ENCODE assay signal across 23 mouse cellular contexts in the genomic region with DNA sequence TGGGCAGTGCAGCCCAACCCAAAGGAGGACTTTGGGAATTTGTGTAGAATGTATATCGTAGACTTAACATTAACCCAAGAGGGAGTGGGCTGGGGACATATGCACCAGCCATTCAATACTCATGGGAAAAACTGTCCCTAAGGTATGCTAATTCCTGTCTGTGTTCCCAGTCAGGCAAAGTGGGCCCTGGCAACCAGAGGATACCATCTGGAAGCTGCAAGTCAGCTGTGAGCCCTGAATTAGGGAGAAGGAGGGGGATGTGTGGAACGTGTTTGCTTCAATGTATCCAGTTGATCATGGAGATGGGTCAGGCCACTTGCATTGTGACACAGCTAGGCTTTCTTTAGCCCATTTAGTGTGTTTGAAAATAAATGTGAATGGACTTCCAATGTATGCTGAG. TPM values are rescaled to one million over a fixed set of nuclear protein-coding genes. Genes with fewer than 3 reads are reported as not detected.
DNase-seq lines count a peak whose midpoint lies in the region; ATAC-seq lines count a peak whose summit lies in the region.
"Had no signal": no experiment of that assay in that cellular context is flagged by ENCODE, and none has a peak within 500 bp of the region (broad histone marks: within the 10 kb centered on the region; RNA-seq: fewer than 3 reads in every experiment).

No protein-coding gene starts in this region.

- peaks cover 32% of the 10 kb centered on the region for H3K36me3 ChIP-seq in neural tube, embryonic 13.5 days
- H3K36me3 ChIP-seq in neural tube, embryonic 15.5 days = peaks cover 13% of the 10 kb centered on the region
- H3K36me3 ChIP-seq: embryonic facial prominence, embryonic 13.5 days; heart, embryonic 10.5 days; limb, embryonic 12.5 days; liver, embryonic 12.5 days had no signal

- DNase-seq in layer of hippocampus, adult 11-12 months (ENCODE audit: low spot score) = peak; percentile 41
- no peak for DNase-seq in layer of hippocampus, postnatal 25 days (ENCODE audit: extremely low spot score in 1 of 2, low spot score in 1 of 2)
- peak; percentile 49 to 81 for DNase-seq in left cerebral cortex, postnatal 14 days (ENCODE audit: low spot score in 2 of 2)
- DNase-seq in right cerebral cortex, postnatal 25 days = peak; percentile 43
- no peak for DNase-seq in kidney, adult 8-10 months
- DNase-seq: cerebellum, adult 11 months; cerebellum, postnatal 14 days; gastrocnemius, postnatal 36 days; heart, postnatal 10 days; lung, adult 2 months; spleen, adult 18-20 months; thymus, adult 2 months had no signal

- peaks cover 6% of the 10 kb centered on the region; the same call in 1 of the 2 replicates for H3K9me3 ChIP-seq in neural tube, embryonic 13.5 days
- H3K9me3 ChIP-seq in neural tube, embryonic 15.5 days (replicated peaks) = peaks cover 5% of the 10 kb centered on the region; the same call in 1 of the 2 replicates
- H3K9me3 ChIP-seq: embryonic facial prominence, embryonic 13.5 days; liver, embryonic 12.5 days had no signal

- no peak overlapping the region for H3K4me3 ChIP-seq in neural tube, embryonic 13.5 days
- no peak overlapping the region for H3K4me3 ChIP-seq in neural tube, embryonic 15.5 days (replicated peaks)
- H3K4me3 ChIP-seq: embryonic facial prominence, embryonic 13.5 days; heart, embryonic 10.5 days; limb, embryonic 12.5 days; liver, embryonic 12.5 days; megakaryocyte, embryonic 14.5 days; midbrain, embryonic 15.5 days had no signal

- intact Hi-C loops in left cerebral cortex, postnatal 14 days (cut with DNase I) = no loop called here

- 34% methylated on average over 2 of the region's 2 CpGs for WGBS in neural tube, embryonic 13.5 days
- 36% methylated on average over 2 of the region's 2 CpGs for WGBS in neural tube, embryonic 15.5 days

- H3K9ac ChIP-seq in neural tube, embryonic 13.5 days = no peak overlapping the region
- H3K9ac ChIP-seq in neural tube, embryonic 15.5 days (replicated peaks) = no peak overlapping the region
- H3K9ac ChIP-seq: embryonic facial prominence, embryonic 13.5 days; hindbrain, embryonic 14.5 days; limb, embryonic 12.5 days; liver, embryonic 12.5 days; midbrain, embryonic 15.5 days had no signal

- H3K27me3 ChIP-seq in neural tube, embryonic 13.5 days = no peaks in the 10 kb centered on the region
- H3K27me3 ChIP-seq in neural tube, embryonic 15.5 days (replicated peaks) = no peaks in the 10 kb centered on the region
- H3K27me3 ChIP-seq: embryonic facial prominence, embryonic 13.5 days; liver, embryonic 12.5 days; megakaryocyte, embryonic 14.5 days; midbrain, embryonic 15.5 days had no signal

- no peak; the same call in 1 of the 2 replicates for ATAC-seq in neural tube, embryonic 13.5 days (ENCODE audit: low read depth)
- no peak for ATAC-seq in neural tube, embryonic 15.5 days (ENCODE audit: low FRiP score)
- no peak for ATAC-seq in cerebellum, adult (ENCODE audit: insufficient number of reproducible peaks, low FRiP score, low TSS enrichment)
- ATAC-seq: intestine, postnatal 0 days; liver, embryonic 12.5 days; midbrain, embryonic 15.5 days had no signal

- H3K4me2 ChIP-seq in neural tube, embryonic 13.5 days = no peak overlapping the region
- H3K4me2 ChIP-seq in neural tube, embryonic 15.5 days = no peak overlapping the region
- H3K4me2 ChIP-seq: embryonic facial prominence, embryonic 13.5 days; hindbrain, embryonic 14.5 days; liver, embryonic 12.5 days; midbrain, embryonic 15.5 days had no signal

- H3K27ac ChIP-seq in neural tube, embryonic 13.5 days (replicated peaks) = peak overlapping the region; percentile 90
- no peak overlapping the region for H3K27ac ChIP-seq in neural tube, embryonic 15.5 days (replicated peaks)
- H3K27ac ChIP-seq: embryonic facial prominence, embryonic 13.5 days; heart, embryonic 10.5 days; hindbrain, embryonic 14.5 days; liver, embryonic 12.5 days; midbrain, embryonic 15.5 days had no signal

- H3K4me1 ChIP-seq in neural tube, embryonic 13.5 days (replicated peaks) = peaks cover 49% of the 10 kb centered on the region
- peaks cover 20% of the 10 kb centered on the region for H3K4me1 ChIP-seq in neural tube, embryonic 15.5 days
- H3K4me1 ChIP-seq: embryonic facial prominence, embryonic 13.5 days; heart, embryonic 10.5 days; liver, embryonic 12.5 days; megakaryocyte, embryonic 14.5 days had no signal

RNA-seq across cellular contexts. Expression of a gene that starts 37.3 kb away (rescaled TPM):
- total RNA-seq in layer of hippocampus, postnatal 25 days (2021) = 10 to 100 TPM; 11.7 to 13.6 TPM
- polyA plus RNA-seq in neural tube, embryonic 13.5 days (2015; fragmentation: Nextera tagmentation; extraction: Ambion mirVana) = 7.2 and 7.6 TPM in 2 replicates
- polyA plus RNA-seq in neural tube, embryonic 15.5 days (2015; fragmentation: Nextera tagmentation; extraction: Ambion mirVana) = 8.9 and 11.9 TPM in 2 replicates
- total RNA-seq in left cerebral cortex, postnatal 14 days (2021) = 1 to 10 TPM; 6.1 to 7.2 TPM

Comparison
In these comparisons a context has a peak if more than half of its experiments do, and no peak if none do; other contexts are left out.
1. DNase-seq: peak in layer of hippocampus, adult 11-12 months (single experiment), left cerebral cortex, postnatal 14 days (2 of 2) and right cerebral cortex, postnatal 25 days (single experiment); none in layer of hippocampus, postnatal 25 days (0 of 2) and kidney, adult 8-10 months (0 of 2).